Mouse (Mus musculus): Measurements from ENCODE around the gene Stx11.

DNA sequence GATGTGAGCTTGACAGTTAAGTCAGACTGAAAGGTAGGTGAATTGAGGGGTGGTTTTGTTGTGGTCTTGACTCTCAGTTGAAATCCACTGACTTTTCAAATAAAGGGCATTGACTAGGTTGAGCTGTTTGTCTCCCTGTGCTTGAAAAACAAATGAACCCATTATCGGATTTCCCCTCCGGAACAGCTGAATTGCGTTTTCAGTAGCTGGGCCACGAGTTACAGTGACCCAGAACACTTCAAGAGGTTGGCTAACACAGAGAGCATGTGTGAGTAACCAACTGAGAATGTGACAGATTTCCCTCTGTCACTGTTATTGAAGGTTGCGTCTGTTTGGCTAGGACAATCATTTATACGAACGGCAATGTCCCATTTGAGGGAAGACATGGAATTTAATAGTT, 17.0 kb upstream of the Stx11 start:
- TF ChIP-seq CTCF (IDR thresholded peaks at IDR 0.05; ENCODE audit: borderline replicate concordance, extremely low read depth, insufficient read depth, insufficient read length) (no peak), POLR2A (IDR thresholded peaks at IDR 0.05; ENCODE audit: borderline replicate concordance, extremely low read depth, insufficient read depth, insufficient read length, poor library complexity, severe bottlenecking) (no peak)
